Mouse (Mus musculus) MN1 (cell line): ENCODE measurements around the gene Hoxc12.

Experiments used
- DNase-seq: peaks from one replicate; pipeline ENCODE4 v3.0.0-alpha.2; 2016; ENCODE audit warnings: low spot score

Gene Hoxc12

GRCm38 (mm10) chr15:102937036-102937666, 594 bp downstream of the Hoxc12 start:
- DNase-seq, result no peak

- no peak for DNase-seq
Measured at GRCm38 (mm10) chr15:102939256-102940155, 2.9 kb downstream of the Hoxc12 start.

DNA sequence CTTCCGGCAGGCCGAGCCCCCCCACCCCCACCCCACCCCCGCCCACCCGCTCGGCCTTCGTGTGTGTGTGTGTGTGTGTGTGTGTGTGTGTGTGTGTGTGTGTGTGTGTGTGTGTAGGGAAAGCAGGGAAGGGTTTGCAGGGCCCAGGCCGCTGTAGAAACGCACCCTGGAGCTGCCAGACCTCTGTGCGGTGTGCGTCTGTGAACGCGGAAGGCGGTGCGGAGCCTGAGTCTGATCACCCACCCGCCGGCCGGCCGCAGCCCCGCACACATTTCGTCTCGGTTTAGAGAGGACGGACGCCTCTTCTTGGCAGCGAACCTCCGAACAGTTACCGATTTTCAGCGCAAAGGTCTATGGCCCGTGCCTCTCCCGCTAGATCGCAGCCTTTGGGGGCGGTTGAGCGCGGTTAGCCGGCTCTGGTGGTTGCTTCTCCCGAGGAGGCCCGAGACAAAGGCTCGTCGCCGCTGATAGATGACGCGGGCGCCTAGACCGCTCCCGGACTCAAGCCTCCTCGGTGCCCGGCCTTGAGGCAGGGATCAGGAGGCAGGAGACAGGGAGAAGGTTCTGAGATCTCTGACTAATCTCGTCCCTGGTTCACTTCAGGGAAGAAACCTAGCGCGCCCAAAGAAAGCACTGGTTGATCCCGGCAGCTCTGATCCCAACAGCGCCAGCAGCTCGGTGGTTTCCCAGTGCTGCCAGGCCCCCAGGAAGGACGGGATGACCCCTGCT, 6.3 kb downstream of the Hoxc12 start:
- DNase-seq, result no peak

DNA sequence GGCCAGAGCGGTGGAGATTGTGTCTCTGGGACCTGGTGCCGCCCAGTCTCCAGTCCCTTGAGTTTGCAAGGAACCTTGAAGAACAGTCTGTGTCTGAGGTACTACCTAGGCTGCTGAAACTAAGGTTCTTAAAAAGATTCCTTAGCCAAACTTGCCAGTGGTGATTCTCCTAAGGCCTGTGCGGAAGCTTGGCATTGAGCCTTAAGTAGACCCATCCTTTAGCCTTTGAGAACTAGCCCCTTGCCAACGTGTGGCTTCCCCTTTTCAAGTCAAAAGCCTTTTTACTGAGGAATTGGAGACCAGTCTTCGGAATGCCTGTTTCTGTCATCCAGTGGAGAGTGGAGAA, 6.9 kb downstream of the Hoxc12 start:
- no peak for DNase-seq

- DNase-seq, result no peak
Measured at GRCm38 (mm10) chr15:102945185-102946077, 8.9 kb downstream of the Hoxc12 start.

- no peak for DNase-seq
Measured at GRCm38 (mm10) chr15:102947276-102947675, 10.7 kb downstream of the Hoxc12 start.

DNA sequence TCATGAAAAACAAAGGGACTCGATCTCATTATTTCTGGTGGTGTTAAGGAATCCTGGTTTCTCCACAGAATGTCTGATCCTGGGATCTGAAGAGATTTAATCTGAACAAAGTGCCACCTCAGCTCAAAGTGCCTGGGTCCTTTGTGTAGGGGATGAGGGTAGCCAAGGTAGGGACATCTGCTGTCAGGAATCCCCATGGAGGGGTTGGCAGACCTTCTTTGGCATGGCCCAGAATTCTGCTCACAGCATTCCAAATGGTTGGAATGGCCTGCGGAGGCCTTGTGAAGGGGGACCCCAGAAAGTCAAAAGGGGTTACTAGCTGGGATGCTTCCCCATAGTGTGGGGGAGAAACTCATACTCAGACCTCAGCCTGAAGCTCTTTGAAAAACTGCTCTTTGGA, 12.3 kb downstream of the Hoxc12 start:
- DNase-seq, result no peak

DNA sequence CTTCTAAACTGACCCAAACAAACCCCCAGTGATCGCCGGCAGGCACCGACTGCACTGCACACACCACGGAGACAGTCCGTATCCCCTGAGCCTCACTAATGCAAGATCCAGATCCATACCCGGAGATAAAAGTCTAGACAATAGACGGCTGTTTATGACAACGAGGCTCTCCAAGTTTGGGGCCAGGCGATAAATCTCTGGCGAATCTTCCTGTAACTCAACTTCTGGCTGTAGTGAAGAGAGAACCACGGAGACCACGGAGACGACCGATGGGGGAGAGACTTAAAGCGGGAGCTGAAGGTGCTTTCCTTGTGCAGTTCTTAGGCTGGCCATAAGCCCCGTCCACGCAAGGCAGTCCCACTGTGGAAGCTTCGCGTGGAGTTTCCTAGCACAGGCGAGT, 13.1 kb downstream of the Hoxc12 start:
- DNase-seq, result no peak

DNA sequence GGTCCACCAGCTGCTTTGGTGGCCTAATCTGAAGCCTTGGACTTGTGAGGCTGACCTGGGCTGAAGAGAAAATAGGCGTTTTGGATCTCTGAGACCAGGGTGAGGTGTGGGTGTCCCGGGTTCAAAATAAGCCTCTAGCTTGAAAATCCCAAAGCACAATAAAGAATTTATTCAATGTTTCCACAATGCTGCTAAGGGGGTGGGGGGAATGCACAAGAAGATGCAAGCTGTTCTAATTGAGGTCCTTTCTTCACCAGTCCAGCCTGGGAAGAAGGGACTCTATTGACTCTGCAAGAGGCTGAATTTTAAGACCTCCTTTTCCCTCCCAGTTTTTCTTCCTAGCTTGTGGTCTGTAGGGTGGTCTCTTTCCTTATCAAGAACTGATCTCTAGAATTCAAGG, 14.3 kb downstream of the Hoxc12 start:
- DNase-seq, result no peak

- DNase-seq, result no peak
Measured at GRCm38 (mm10) chr15:102953561-102953960, 17.0 kb downstream of the Hoxc12 start.

GRCm38 (mm10) chr15:102954192-102955006, 17.8 kb downstream of the Hoxc12 start, which contains the start of gene Hoxc11:
Hoxc11 (plus strand) TSS chr15:102954427.
- no peak for DNase-seq

- no peak for DNase-seq
Measured at GRCm38 (mm10) chr15:102955007-102955382, 18.4 kb downstream of the Hoxc12 start.

DNA sequence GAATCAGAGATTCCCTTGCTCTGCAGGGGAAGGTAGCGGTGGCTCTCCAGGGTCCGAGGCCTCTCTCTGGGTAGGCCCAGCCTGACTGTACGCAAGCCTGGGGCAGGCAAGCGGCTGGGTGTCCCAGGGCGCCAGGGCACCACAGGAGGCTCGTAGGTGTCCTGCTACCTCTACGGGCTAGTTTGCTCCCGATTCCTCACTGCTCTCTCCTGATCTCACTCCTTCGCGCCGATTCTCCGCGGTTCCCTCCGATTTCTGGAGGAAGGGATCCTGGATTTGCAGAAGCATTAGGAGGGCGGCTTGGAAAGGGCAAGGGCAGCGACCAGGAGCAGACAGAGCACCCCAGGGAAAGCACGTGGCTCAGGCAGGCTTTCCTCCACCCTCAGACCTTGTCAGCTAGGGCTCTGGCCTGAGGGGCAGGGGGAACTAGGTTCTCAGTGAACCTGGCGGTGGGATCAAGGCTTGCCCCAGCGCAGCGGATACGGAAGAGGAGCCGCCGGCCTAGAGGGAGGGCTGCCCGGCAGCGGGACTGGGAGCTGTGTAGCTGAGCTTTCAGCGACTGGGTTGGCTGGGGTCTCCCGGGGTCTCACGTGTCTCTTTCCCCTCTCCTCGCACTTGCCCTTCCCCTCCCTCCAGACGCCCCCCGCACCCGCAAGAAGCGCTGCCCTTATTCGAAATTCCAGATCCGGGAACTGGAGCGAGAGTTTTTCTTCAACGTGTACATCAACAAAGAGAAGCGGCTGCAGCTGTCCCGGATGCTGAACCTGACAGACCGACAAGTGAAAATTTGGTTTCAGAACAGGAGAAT, 19.5 kb downstream of the Hoxc12 start:
- DNase-seq, result no peak

GRCm38 (mm10) chr15:102956906-102957305, 20.3 kb downstream of the Hoxc12 start:
- DNase-seq, result no peak

DNA sequence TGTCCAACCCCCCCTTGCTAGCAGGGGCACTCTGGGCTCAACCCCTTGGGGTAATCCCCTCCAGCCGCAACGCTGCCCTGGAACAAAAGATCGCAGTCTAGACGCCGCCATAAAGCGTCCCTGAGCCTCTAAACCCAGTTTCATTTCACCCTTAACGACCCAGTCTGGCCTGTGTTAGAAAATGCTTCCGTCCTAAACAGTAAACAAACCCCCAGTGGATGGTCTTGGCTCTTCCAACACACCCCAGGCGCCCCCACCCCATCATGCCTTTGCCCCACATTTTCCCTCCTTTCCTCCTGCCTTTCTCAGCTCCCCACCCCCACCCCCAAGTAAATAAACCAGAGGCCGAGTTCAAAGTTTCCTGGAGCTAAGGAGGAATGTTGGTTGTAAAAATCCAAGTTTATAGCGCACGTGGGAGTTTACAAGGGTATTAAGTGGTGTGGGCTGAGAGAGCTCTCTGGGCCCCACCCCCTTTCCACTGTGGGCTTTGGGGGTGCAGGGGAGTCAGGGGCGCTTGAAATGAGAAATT, 23.2 kb downstream of the Hoxc12 start:
- no peak for DNase-seq

DNA sequence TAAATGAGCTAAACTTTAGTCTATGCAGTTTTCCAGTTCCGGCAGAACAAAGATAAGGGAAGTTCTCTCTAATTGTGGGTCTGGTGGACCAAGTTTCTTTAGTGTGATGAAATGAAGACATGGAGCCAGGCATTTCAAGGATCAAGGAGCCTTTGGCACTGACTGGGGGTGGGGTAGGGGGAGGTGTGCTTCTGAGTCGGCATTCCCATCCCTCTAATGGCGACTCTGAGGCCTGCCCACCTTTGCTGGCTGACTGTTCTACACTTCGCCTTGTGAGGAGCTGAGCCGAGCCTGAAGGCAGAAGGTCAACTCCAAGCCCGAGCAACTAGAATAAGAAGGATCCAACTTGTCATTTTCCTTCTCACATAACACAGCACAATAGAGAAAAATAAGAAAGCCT, 25.2 kb downstream of the Hoxc12 start:
- DNase-seq, result no peak

DNA sequence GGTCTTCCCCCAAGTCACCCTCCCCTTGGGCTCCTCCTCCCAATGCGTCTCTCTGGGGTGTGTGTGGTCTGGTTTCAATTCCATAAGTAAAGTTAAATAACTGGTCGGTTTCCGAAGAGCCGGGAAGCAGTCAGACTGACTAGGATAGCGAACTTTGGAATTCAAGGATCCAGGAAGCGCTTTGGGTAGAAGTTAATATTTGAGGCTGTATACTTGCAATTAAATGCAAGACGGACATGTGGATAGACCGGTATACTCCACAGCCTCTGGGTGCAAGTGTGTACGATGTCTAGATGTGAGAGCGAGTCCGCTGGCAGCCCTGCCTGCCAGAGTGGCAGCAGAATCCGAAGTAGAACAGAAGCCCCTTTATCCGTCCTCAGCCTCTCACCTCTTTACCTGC, 25.9 kb downstream of the Hoxc12 start:
- DNase-seq, result no peak

- DNase-seq, result no peak
Measured at GRCm38 (mm10) chr15:102963259-102963658, 26.7 kb downstream of the Hoxc12 start.

GRCm38 (mm10) chr15:102963671-102964640, 27.4 kb downstream of the Hoxc12 start:
- peak; percentile 79 for DNase-seq
